Mouse (Mus musculus) bone marrow macrophage, adult 2 months (primary cell): Measurements from ENCODE around the gene Hnf4a.

ENCODE experiments used
- CTCF ChIP-seq: IDR thresholded peaks from 2 replicates; pipeline ENCODE4 v1.5.1; 2012; ENCODE audit warnings: low read depth, mild to moderate bottlenecking, low read length, moderate library complexity
- POLR2A ChIP-seq: IDR thresholded peaks from 2 replicates; pipeline ENCODE4 v1.6.1; 2012; ENCODE audit warnings: mild to moderate bottlenecking, low read depth, low read length, borderline replicate concordance

GRCm38 (mm10) chr2:163606161-163606560 lies 99.6 kb downstream of the Hnf4a start:
- TF ChIP-seq CTCF (no peak), POLR2A (no peak)
